Mouse (Mus musculus) lung, postnatal 0 days (tissue): ENCODE data around the gene Gm28051. TPM values are rescaled to one million over a fixed set of nuclear protein-coding genes. Genes with fewer than 3 reads are reported as not detected.

Source experiments
- ATAC-seq: fragments of 200-750 bp; cut with Nextera tagmentation; 2 replicates; pipeline ENCODE4 v1.8.0; 2017; ENCODE audit warnings: moderate library complexity
- DNase-seq: peaks from one replicate; pipeline ENCODE4 v3.0.0-alpha.2; 2016; ENCODE audit warnings: low spot score
- H3K27ac ChIP-seq: fragments of 300-500 bp; sonication (generic); 2 replicates; pipeline ENCODE4 v1.5.1; 2014; ENCODE audit warnings: antibody characterized with exemption, mild to moderate bottlenecking, low read length, mixed read lengths
- H3K27me3 ChIP-seq: fragments of 300-500 bp; sonication (generic); replicated peaks from 2 replicates; pipeline ENCODE4 v1.6.1; 2014; ENCODE audit warnings: low read length, mixed read lengths; ENCODE audit not compliant: insufficient read depth
- H3K36me3 ChIP-seq: fragments of 300-500 bp; sonication (generic); 2 replicates; pipeline ENCODE4 v1.6.1; 2014; ENCODE audit warnings: low read length, mixed read lengths; ENCODE audit not compliant: insufficient read depth
- H3K4me1 ChIP-seq: fragments of 300-500 bp; sonication (generic); 2 replicates; pipeline ENCODE4 v1.6.1; 2014; ENCODE audit warnings: antibody characterized with exemption, low read depth, low read length, mixed read lengths; ENCODE audit not compliant: insufficient read depth
- H3K4me2 ChIP-seq: fragments of 300-500 bp; sonication (generic); replicated peaks from 2 replicates; pipeline ENCODE4 v1.6.1; 2014; ENCODE audit warnings: low read depth, mild to moderate bottlenecking, low read length, moderate library complexity, mixed read lengths
- H3K4me3 ChIP-seq: fragments of 300-500 bp; sonication (generic); 2 replicates; pipeline ENCODE4 v1.5.1; 2014; ENCODE audit warnings: low read depth, low read length
- H3K9ac ChIP-seq: fragments of 300-500 bp; sonication (generic); replicated peaks from 2 replicates; pipeline ENCODE4 v1.6.1; 2014; ENCODE audit warnings: low read depth, mild to moderate bottlenecking
- H3K9me3 ChIP-seq: fragments of 300-500 bp; sonication (generic); 2 replicates; pipeline ENCODE4 v1.6.1; 2016; ENCODE audit warnings: low read length, mixed read lengths
- CTCF ChIP-seq: IDR thresholded peaks from 2 replicates; pipeline ENCODE4 v1.5.1; 2016; ENCODE audit warnings: antibody characterized with exemption, mild to moderate bottlenecking
- EP300 ChIP-seq: IDR thresholded peaks from 2 replicates; pipeline ENCODE4 v1.6.1; 2016; ENCODE audit warnings: antibody characterized with exemption, mild to moderate bottlenecking, control low read depth
- WGBS: fragments of 180-500 bp; shearing (Covaris S2); extraction: QIAGEN DNeasy Blood & Tissue Kit; methylation state at CpG from one replicate; pipeline ENCODE4 v1.1.7; 2014; 5-methylcytosine and 5-hydroxymethylcytosine counted together
- polyA plus RNA-seq: library from polyadenylated mRNA; unstranded; fragments of >200 nt; fragmentation: Nextera tagmentation; extraction: Ambion mirVana; gene quantifications from 2 replicates; pipeline ENCODE4 v1.2.1, GENCODE M21; 2015

The Gm28051 gene
- polyA plus RNA-seq, 1 experiment from 2014 or later, result not detected

- 0 out of 2 replicates have a peak, but pooled peaks have one; percentile 17 for TF ChIP-seq CTCF
- no peak for TF ChIP-seq EP300
- Histone ChIP-seq H3K9me3 (no peaks in the 10 kb centered on the region), H3K27me3 (no peaks in the 10 kb centered on the region), H3K9ac (no peak overlapping the region), H3K36me3 (no peaks in the 10 kb centered on the region), H3K27ac (no peak overlapping the region), H3K4me3 (0 out of 2 replicates have a peak overlapping the region, but pooled peaks have one; percentile 74), H3K4me2 (peak overlapping the region; percentile 92; the same call in 1 of the 2 replicates), H3K4me1 (peaks cover 5% of the 10 kb centered on the region; the same call in 1 of the 2 replicates)
- 46% methylated on average over 6 of the region's 6 CpGs for WGBS
- peak; percentile 52 for DNase-seq
- ATAC-seq, result no peak
Observed at GRCm38 (mm10) chr12:102744839-102745238, 12.7 kb downstream of the Gm28051 start.

GRCm38 (mm10) chr12:102743589-102744574, 13.7 kb downstream of the Gm28051 start, which contains the start of the genes Moap1 and Tmem251:
Gene Moap1, minus strand, starts transcription at chr12:102743661.
Gene Tmem251, plus strand, starts transcription at chr12:102743762.
- TF ChIP-seq CTCF, result no peak
- no peak for TF ChIP-seq EP300
- H3K4me3 ChIP-seq, result peak within 1 kb of the TSS; percentile 74
- H3K27ac ChIP-seq, result peak within 1 kb of the TSS; percentile 94
- DNase-seq (peak; percentile 96), ATAC-seq (peak; percentile 99)
- H3K4me2 ChIP-seq, result peak within 1 kb of the TSS; percentile 92
- peaks cover 5% of the 10 kb centered on the region; the same call in 1 of the 2 replicates for H3K4me1 ChIP-seq
- no peaks in the 10 kb centered on the region for H3K27me3 ChIP-seq
- H3K9ac ChIP-seq, result peak within 1 kb of the TSS; percentile 73
- H3K36me3 ChIP-seq, result no peaks in the 10 kb centered on the region
- H3K9me3 ChIP-seq, result no peaks in the 10 kb centered on the region
- WGBS, result under 1% methylated on average over 62 of the region's 63 CpGs

- Histone ChIP-seq H3K9ac (peak overlapping the region; percentile 73), H3K4me2 (peak overlapping the region; percentile 92), H3K9me3 (no peaks in the 10 kb centered on the region), H3K27me3 (no peaks in the 10 kb centered on the region), H3K4me1 (peaks cover 5% of the 10 kb centered on the region; the same call in 1 of the 2 replicates), H3K36me3 (no peaks in the 10 kb centered on the region), H3K4me3 (peak overlapping the region; percentile 74), H3K27ac (peak overlapping the region; percentile 94)
- TF ChIP-seq CTCF (no peak), EP300 (no peak)
- WGBS, result 4% methylated on average over 33 of the region's 33 CpGs
- peak; percentile 4 for ATAC-seq
- no peak for DNase-seq
Observed at GRCm38 (mm10) chr12:102743036-102743588, 14.5 kb downstream of the Gm28051 start.

GRCm38 (mm10) chr12:102742056-102742455, 15.5 kb downstream of the Gm28051 start:
- Histone ChIP-seq H3K27ac (no peak overlapping the region), H3K4me1 (peaks cover 5% of the 10 kb centered on the region; the same call in 1 of the 2 replicates), H3K36me3 (no peaks in the 10 kb centered on the region), H3K4me2 (no peak overlapping the region), H3K9ac (no peak overlapping the region), H3K27me3 (no peaks in the 10 kb centered on the region), H3K9me3 (no peaks in the 10 kb centered on the region), H3K4me3 (no peak overlapping the region)
- TF ChIP-seq CTCF (no peak), EP300 (no peak)
- 69% methylated on average over 7 of the region's 7 CpGs for WGBS
- ATAC-seq, result no peak
- DNase-seq, result no peak

GRCm38 (mm10) chr12:102740285-102740684, 17.3 kb downstream of the Gm28051 start:
- no peak for ATAC-seq
- no peak overlapping the region for H3K9ac ChIP-seq
- peak; percentile 69 for TF ChIP-seq CTCF
- TF ChIP-seq EP300, result no peak

GRCm38 (mm10) chr12:102739096-102739495, 18.5 kb downstream of the Gm28051 start:
- Histone ChIP-seq H3K36me3 (no peaks in the 10 kb centered on the region), H3K4me2 (no peak overlapping the region), H3K27me3 (no peaks in the 10 kb centered on the region), H3K4me1 (no peaks in the 10 kb centered on the region), H3K9me3 (no peaks in the 10 kb centered on the region), H3K27ac (no peak overlapping the region), H3K4me3 (no peak overlapping the region), H3K9ac (no peak overlapping the region)
- no peak for DNase-seq
- TF ChIP-seq CTCF (no peak), EP300 (no peak)
- WGBS, result 68% methylated on average over 5 of the region's 5 CpGs
- ATAC-seq, result no peak

More at GRCm38 (mm10) chr12:102740285-102740684, 17.3 kb downstream of the Gm28051 start:
- no peaks in the 10 kb centered on the region for H3K36me3 ChIP-seq
- H3K4me2 ChIP-seq, result no peak overlapping the region
- H3K4me3 ChIP-seq, result no peak overlapping the region
- peaks cover 5% of the 10 kb centered on the region; the same call in 1 of the 2 replicates for H3K4me1 ChIP-seq
- peak; percentile 42 for DNase-seq
- no peaks in the 10 kb centered on the region for H3K9me3 ChIP-seq
- H3K27ac ChIP-seq, result no peak overlapping the region
- 59% methylated on average over 3 of the region's 3 CpGs for WGBS
- H3K27me3 ChIP-seq, result no peaks in the 10 kb centered on the region
